In genomic region chr10:14544608-14544940, GRCm38 (mm10) we compare ENCODE assay signal across 8 mouse cellular contexts. TPM values are rescaled to one million over a fixed set of nuclear protein-coding genes. Genes with fewer than 3 reads are reported as not detected.
A peak's percentile ranks its signal among the peaks of the same experiment; 100 is the strongest.
DNase-seq lines count a peak whose midpoint lies in the region; ATAC-seq and TF ChIP-seq lines count a peak whose summit lies in the region.

No protein-coding gene starts in this region.

- WGBS in lung, embryonic 14.5 days: 5% methylated on average over 9 of the region's 9 CpGs
- WGBS in forebrain, embryonic 10.5 days: 8% methylated on average over 9 of the region's 9 CpGs
- 11% methylated on average over 9 of the region's 9 CpGs for WGBS in intestine, postnatal 0 days
- 5% methylated on average over 9 of the region's 9 CpGs for WGBS in neural tube, embryonic 12.5 days

- no peaks in the 10 kb centered on the region; the same call in 1 of the 2 replicates for H3K27me3 ChIP-seq in lung, embryonic 14.5 days (ENCODE audit: insufficient read depth, low read length)
- peaks cover 46% of the 10 kb centered on the region for H3K27me3 ChIP-seq in forebrain, embryonic 10.5 days (ENCODE audit: poor library complexity, severe bottlenecking)
- H3K27me3 ChIP-seq in intestine, postnatal 0 days (replicated peaks; ENCODE audit: control insufficient read depth, insufficient read depth, low read length): peaks cover 5% of the 10 kb centered on the region; the same call in 1 of the 2 replicates
- peaks cover 14% of the 10 kb centered on the region for H3K27me3 ChIP-seq in neural tube, embryonic 12.5 days (replicated peaks)

- no peaks in the 10 kb centered on the region for H3K4me1 ChIP-seq in lung, embryonic 14.5 days (ENCODE audit: insufficient read depth)
- peaks cover 16% of the 10 kb centered on the region for H3K4me1 ChIP-seq in forebrain, embryonic 10.5 days
- H3K4me1 ChIP-seq in intestine, postnatal 0 days (replicated peaks; ENCODE audit: control insufficient read depth, insufficient read depth, low read length): no peaks in the 10 kb centered on the region
- no peaks in the 10 kb centered on the region for H3K4me1 ChIP-seq in neural tube, embryonic 12.5 days

- DNase-seq in lung, embryonic 14.5 days: peak; percentile 30
- no peak for DNase-seq in lung, postnatal 25 days (ENCODE audit: low spot score)
- DNase-seq in forebrain, embryonic 10.5 days (ENCODE audit: extremely low spot score, low spot score): no peak
- DNase-seq in gastrocnemius, postnatal 4 days (ENCODE audit: low spot score in 2 of 2): no peak
- no peak for DNase-seq in retina, embryonic 14.5 days (ENCODE audit: low spot score)
- DNase-seq in spleen, postnatal 4 days (ENCODE audit: low spot score in 2 of 2): no peak

- H3K9ac ChIP-seq in lung, embryonic 14.5 days: peak overlapping the region; percentile 79
- H3K9ac ChIP-seq in intestine, postnatal 0 days (ENCODE audit: low read depth, low read length): no peak overlapping the region
- H3K9ac ChIP-seq in neural tube, embryonic 12.5 days: peak overlapping the region; percentile 71

- peak overlapping the region; percentile 65 for H3K27ac ChIP-seq in lung, embryonic 14.5 days (ENCODE audit: low read depth)
- H3K27ac ChIP-seq in forebrain, embryonic 10.5 days: 0 out of 2 replicates have a peak overlapping the region, but pooled peaks have one; percentile 77
- H3K27ac ChIP-seq in intestine, postnatal 0 days (ENCODE audit: low read depth, low read length): no peak overlapping the region
- no peak overlapping the region for H3K27ac ChIP-seq in neural tube, embryonic 12.5 days

- H3K4me2 ChIP-seq in lung, embryonic 14.5 days: peak overlapping the region; percentile 95
- peak overlapping the region; percentile 99 for H3K4me2 ChIP-seq in intestine, postnatal 0 days (replicated peaks; ENCODE audit: low read depth)
- H3K4me2 ChIP-seq in neural tube, embryonic 12.5 days (replicated peaks): peak overlapping the region; percentile 100

- TF ChIP-seq CTCF in lung, embryonic 14.5 days (IDR thresholded peaks at IDR 0.05; ENCODE audit: low read depth): no peak
- no peak for TF ChIP-seq CTCF in intestine, postnatal 0 days (IDR thresholded peaks at IDR 0.05; ENCODE audit: low read depth)

- H3K36me3 ChIP-seq in lung, embryonic 14.5 days (ENCODE audit: insufficient read depth): no peaks in the 10 kb centered on the region
- no peaks in the 10 kb centered on the region for H3K36me3 ChIP-seq in forebrain, embryonic 10.5 days (replicated peaks)
- no peaks in the 10 kb centered on the region for H3K36me3 ChIP-seq in intestine, postnatal 0 days (ENCODE audit: control insufficient read depth, insufficient read depth)
- no peaks in the 10 kb centered on the region for H3K36me3 ChIP-seq in neural tube, embryonic 12.5 days

- peak overlapping the region; percentile 78 for H3K4me3 ChIP-seq in lung, embryonic 14.5 days (ENCODE audit: low read depth, low read length)
- peak overlapping the region; percentile 77 for H3K4me3 ChIP-seq in forebrain, embryonic 10.5 days
- H3K4me3 ChIP-seq in intestine, postnatal 0 days (ENCODE audit: low read depth, low read length): peak overlapping the region; percentile 59
- H3K4me3 ChIP-seq in neural tube, embryonic 12.5 days: peak overlapping the region; percentile 75

- no peaks in the 10 kb centered on the region for H3K9me3 ChIP-seq in lung, embryonic 14.5 days (ENCODE audit: low read depth, low read length)
- H3K9me3 ChIP-seq in forebrain, embryonic 10.5 days: no peaks in the 10 kb centered on the region
- H3K9me3 ChIP-seq in intestine, postnatal 0 days (ENCODE audit: control insufficient read depth): no peaks in the 10 kb centered on the region
- H3K9me3 ChIP-seq in neural tube, embryonic 12.5 days: no peaks in the 10 kb centered on the region

- ATAC-seq in lung, embryonic 14.5 days (ENCODE audit: insufficient read depth): peak; percentile 44
- ATAC-seq in intestine, postnatal 0 days: no peak
- no peak for ATAC-seq in neural tube, embryonic 12.5 days (ENCODE audit: low FRiP score, low read depth)

RNA-seq across cellular contexts. Expression of gene Adgrg6, which starts 0.9 kb away (rescaled TPM):
- 22.9 and 26.2 TPM in 2 replicates for polyA plus RNA-seq in lung, embryonic 14.5 days (2014; fragmentation: Nextera tagmentation; extraction: Ambion mirVana)
- polyA plus RNA-seq in forebrain, embryonic 10.5 days (2016; fragmentation: Nextera tagmentation; extraction: Ambion mirVana): 0.07 and 0.27 TPM in 2 replicates
- polyA plus RNA-seq in intestine, postnatal 0 days (2015; fragmentation: Nextera tagmentation; extraction: Ambion mirVana): 1.0 and 1.2 TPM in 2 replicates
- polyA plus RNA-seq in neural tube, embryonic 12.5 days (2016; fragmentation: Nextera tagmentation; extraction: Ambion mirVana): 6.8 and 6.9 TPM in 2 replicates
- 1 to 10 TPM; 5.4 to 5.8 TPM for total RNA-seq in gastrocnemius, postnatal 4 days (2021)

Comparison
In these comparisons a context has a peak if more than half of its experiments do, and no peak if none do; other contexts are left out.
1. H3K27ac ChIP-seq: peak in lung, embryonic 14.5 days (single experiment) and forebrain, embryonic 10.5 days (single experiment); none in intestine, postnatal 0 days (single experiment) and neural tube, embryonic 12.5 days (single experiment).
2. Peak in every context shown above with its lines, with median percentiles within 50 percentile points of each other: H3K4me2 ChIP-seq and H3K4me3 ChIP-seq.